Mouse (Mus musculus): ENCODE measurements at regions not wholly inside any gene's neighbourhood (a gene's known extent, or its start where the extent isn't known, plus 50 kb on each side); places are given as distances from the start of the nearest gene placed in this dataset.

DNA sequence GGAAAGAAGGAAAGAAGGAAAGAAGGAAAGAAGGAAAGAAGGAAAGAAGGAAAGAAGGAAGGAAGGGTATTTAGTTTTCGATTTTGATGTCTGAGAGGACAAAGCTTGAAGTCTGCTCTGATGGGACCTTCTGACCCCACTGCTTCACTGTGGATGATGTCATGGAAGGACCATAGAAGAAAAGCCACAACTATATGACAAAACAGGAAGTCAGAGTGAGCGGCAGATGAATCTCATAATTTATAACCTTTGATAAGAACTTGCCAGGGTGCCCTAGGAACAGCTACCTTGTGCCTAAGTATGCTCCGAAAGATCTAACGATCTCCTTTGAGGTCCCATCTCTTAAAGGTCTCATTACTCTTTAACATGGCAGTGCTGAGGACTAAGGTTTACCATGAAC, 253.4 kb downstream of the Kcnrg start:
- Histone ChIP-seq H3K27me3 (ENCODE audit: control insufficient read depth, insufficient read depth, low read length) (no peaks in the 10 kb centered on the region), H3K27ac (replicated peaks; ENCODE audit: low read depth, low read length) (no peak overlapping the region), H3K4me3 (replicated peaks; ENCODE audit: low read length) (no peak overlapping the region), H3K4me1 (ENCODE audit: control insufficient read depth, insufficient read depth, low read length) (peaks cover 16% of the 10 kb centered on the region), H3K9ac (ENCODE audit: low read depth, low read length, severe bottlenecking) (no peak overlapping the region), H3K4me2 (replicated peaks; ENCODE audit: low read depth, low read length, severe bottlenecking) (no peak overlapping the region), H3K36me3 (ENCODE audit: control insufficient read depth, insufficient read depth, low read length) (no peaks in the 10 kb centered on the region), H3K9me3 (ENCODE audit: control insufficient read depth, low read length) (no peaks in the 10 kb centered on the region)
- no peak for DNase-seq (ENCODE audit: low spot score)
- no peak for ATAC-seq (ENCODE audit: low FRiP score, low read depth)
- WGBS: 93% methylated on average over 4 of the region's 4 CpGs
- TF ChIP-seq POLR2A (IDR thresholded peaks at IDR 0.05; ENCODE audit: borderline replicate concordance, extremely low read depth, insufficient read depth, insufficient read length): no peak

DNA sequence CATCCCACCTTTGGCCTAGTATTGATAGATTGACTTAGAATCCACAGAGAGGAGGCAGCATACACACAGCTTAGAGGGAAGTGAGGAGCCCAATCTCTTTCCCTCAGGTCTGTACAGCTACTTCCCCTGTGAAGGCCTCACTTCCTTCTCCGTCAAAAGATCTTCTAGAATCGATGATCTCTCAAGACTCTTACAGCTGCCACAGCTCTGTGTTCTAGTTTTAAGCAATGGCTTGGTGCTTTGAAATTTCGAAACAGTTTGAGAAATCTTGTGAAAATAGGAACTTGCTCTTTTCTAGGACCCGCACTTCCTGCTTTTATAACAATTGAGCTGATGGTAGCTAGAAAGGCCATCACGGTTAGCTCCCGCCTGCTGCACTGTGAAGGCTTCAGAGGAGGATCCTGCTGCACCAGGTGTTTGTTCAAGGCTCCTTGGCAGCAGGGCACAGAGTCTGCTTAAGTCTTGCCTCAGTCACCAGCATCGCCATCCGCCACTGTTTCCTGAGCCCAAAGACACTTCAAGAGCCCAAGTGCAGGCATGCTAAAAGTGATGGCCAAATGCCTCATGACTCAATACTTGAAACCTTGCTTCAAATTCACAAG, 254.2 kb downstream of the Kcnrg start:
- Histone ChIP-seq H3K9me3 (ENCODE audit: control insufficient read depth, low read length) (no peaks in the 10 kb centered on the region), H3K4me1 (ENCODE audit: control insufficient read depth, insufficient read depth, low read length) (peaks cover 19% of the 10 kb centered on the region), H3K27ac (replicated peaks; ENCODE audit: low read depth, low read length) (no peak overlapping the region), H3K9ac (ENCODE audit: low read depth, low read length, severe bottlenecking) (no peak overlapping the region), H3K4me2 (replicated peaks; ENCODE audit: low read depth, low read length, severe bottlenecking) (no peak overlapping the region), H3K36me3 (ENCODE audit: control insufficient read depth, insufficient read depth, low read length) (no peaks in the 10 kb centered on the region), H3K4me3 (replicated peaks; ENCODE audit: low read length) (no peak overlapping the region), H3K27me3 (ENCODE audit: control insufficient read depth, insufficient read depth, low read length) (no peaks in the 10 kb centered on the region)
- TF ChIP-seq POLR2A (IDR thresholded peaks at IDR 0.05; ENCODE audit: borderline replicate concordance, extremely low read depth, insufficient read depth, insufficient read length): no peak
- DNase-seq (ENCODE audit: low spot score) (no peak), ATAC-seq (ENCODE audit: low FRiP score, low read depth) (no peak)
- 92% methylated on average over 8 of the region's 8 CpGs for WGBS

DNA sequence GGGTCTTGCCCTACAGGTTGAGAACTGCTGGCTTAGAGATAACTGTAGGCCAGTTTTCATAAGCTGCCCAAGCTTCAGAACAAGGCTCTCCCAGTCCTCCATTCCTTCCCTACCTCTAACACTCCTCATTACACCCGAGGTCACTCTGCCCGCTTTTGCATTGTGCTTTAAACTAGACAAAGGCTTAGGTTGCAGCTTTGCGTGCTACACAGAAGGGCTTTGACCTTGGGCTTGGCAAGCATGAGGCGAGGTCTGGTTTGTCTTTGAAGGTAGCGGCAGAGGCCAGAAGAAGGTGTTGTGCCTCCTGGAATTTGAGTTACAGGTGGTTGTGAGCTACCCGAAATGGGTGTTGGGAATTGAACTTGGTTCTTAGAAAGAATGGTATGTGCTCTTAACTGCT, 255.7 kb downstream of the Kcnrg start:
- H3K9me3 ChIP-seq (ENCODE audit: control insufficient read depth, low read length): no peaks in the 10 kb centered on the region

DNA sequence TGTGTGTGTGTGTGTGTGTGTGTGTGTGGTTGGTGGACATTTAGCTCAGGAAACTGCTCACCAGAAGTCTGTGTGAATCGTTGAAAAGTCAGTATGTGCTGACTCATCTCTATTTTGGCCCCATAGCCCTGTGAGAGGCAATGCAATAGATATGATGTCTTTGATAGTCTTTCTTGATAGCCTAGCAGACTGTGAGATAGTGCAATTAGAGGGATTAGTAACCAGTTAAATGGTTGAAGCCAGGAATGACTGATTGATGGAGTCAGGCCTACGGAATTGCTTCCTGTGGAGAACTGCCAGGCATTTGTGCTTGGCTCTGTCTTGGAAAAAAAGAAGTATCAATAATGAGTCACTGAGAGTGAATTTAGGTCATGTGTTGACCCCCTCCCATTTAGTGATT, 256.2 kb downstream of the Kcnrg start:
- no peak overlapping the region for H3K4me2 ChIP-seq (replicated peaks; ENCODE audit: low read depth, low read length, severe bottlenecking)
- no peak overlapping the region for H3K27ac ChIP-seq (replicated peaks; ENCODE audit: low read depth, low read length)
- WGBS: 70% methylated on average over 2 of the region's 2 CpGs

More for the DNA sequence above, 255.7 kb downstream of the Kcnrg start:
- H3K9ac ChIP-seq (ENCODE audit: low read depth, low read length, severe bottlenecking): no peak overlapping the region
- H3K27me3 ChIP-seq (ENCODE audit: control insufficient read depth, insufficient read depth, low read length): no peaks in the 10 kb centered on the region
- WGBS: 85% methylated on average over 6 of the region's 6 CpGs
- peaks cover 8% of the 10 kb centered on the region for H3K4me1 ChIP-seq (ENCODE audit: control insufficient read depth, insufficient read depth, low read length)
- ATAC-seq (ENCODE audit: low FRiP score, low read depth) (no peak), DNase-seq (ENCODE audit: low spot score) (no peak)
- H3K36me3 ChIP-seq (ENCODE audit: control insufficient read depth, insufficient read depth, low read length): no peaks in the 10 kb centered on the region
- no peak for TF ChIP-seq POLR2A (IDR thresholded peaks at IDR 0.05; ENCODE audit: borderline replicate concordance, extremely low read depth, insufficient read depth, insufficient read length)
- H3K4me2 ChIP-seq (replicated peaks; ENCODE audit: low read depth, low read length, severe bottlenecking): no peak overlapping the region
- no peak overlapping the region for H3K4me3 ChIP-seq (replicated peaks; ENCODE audit: low read length)
- H3K27ac ChIP-seq (replicated peaks; ENCODE audit: low read depth, low read length): no peak overlapping the region

DNA sequence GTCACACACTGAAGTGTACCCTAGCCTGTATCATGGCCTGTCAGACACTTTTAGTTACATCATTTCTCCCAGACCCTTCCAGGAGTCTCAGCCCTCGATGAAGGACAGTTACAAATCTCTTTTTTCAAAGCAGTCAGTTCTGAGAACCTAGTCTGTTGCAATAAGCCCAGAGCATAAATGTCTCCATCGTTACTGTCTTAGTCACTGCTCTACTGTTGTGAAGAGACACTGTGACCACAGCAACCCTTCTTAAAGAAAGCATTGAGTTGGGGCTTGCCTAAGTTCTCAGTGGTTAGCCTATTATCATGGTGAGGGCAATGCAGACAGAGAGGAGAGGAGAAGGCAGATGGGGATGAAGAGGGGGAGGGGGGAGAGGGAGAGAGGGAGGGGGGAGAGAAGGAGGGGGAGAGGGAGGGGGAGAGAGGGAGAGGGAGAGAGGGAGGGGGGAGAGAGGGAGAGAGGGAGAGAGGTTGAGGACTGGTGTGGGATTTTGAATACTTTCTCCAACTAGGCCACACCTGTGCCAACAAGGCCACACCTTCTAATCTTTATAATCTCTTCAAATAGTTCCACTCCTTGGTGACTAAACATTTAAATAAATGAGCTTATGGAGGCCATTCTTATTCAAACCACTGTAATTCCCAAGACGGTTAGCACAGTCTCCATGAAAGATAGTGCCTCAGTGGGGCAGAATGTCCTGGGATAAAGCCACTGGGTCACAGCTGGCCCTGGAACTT, 259.4 kb downstream of the Kcnrg start:
- Histone ChIP-seq H3K27ac (replicated peaks; ENCODE audit: low read depth, low read length) (no peak overlapping the region), H3K4me2 (replicated peaks; ENCODE audit: low read depth, low read length, severe bottlenecking) (no peak overlapping the region), H3K4me1 (ENCODE audit: control insufficient read depth, insufficient read depth, low read length) (peaks cover 3% of the 10 kb centered on the region), H3K27me3 (ENCODE audit: control insufficient read depth, insufficient read depth, low read length) (no peaks in the 10 kb centered on the region), H3K9me3 (ENCODE audit: control insufficient read depth, low read length) (no peaks in the 10 kb centered on the region), H3K36me3 (ENCODE audit: control insufficient read depth, insufficient read depth, low read length) (no peaks in the 10 kb centered on the region), H3K9ac (ENCODE audit: low read depth, low read length, severe bottlenecking) (no peak overlapping the region), H3K4me3 (replicated peaks; ENCODE audit: low read length) (no peak overlapping the region)
- no peak for TF ChIP-seq POLR2A (IDR thresholded peaks at IDR 0.05; ENCODE audit: borderline replicate concordance, extremely low read depth, insufficient read depth, insufficient read length)
- ATAC-seq (ENCODE audit: low FRiP score, low read depth) (no peak), DNase-seq (ENCODE audit: low spot score) (no peak)
- WGBS: 65% methylated on average over 3 of the region's 3 CpGs

More for the DNA sequence above, 256.2 kb downstream of the Kcnrg start:
- DNase-seq (ENCODE audit: low spot score) (no peak), ATAC-seq (ENCODE audit: low FRiP score, low read depth) (no peak)
- H3K4me1 ChIP-seq (ENCODE audit: control insufficient read depth, insufficient read depth, low read length): peaks cover 5% of the 10 kb centered on the region
- no peak overlapping the region for H3K4me3 ChIP-seq (replicated peaks; ENCODE audit: low read length)
- no peaks in the 10 kb centered on the region for H3K36me3 ChIP-seq (ENCODE audit: control insufficient read depth, insufficient read depth, low read length)
- H3K9ac ChIP-seq (ENCODE audit: low read depth, low read length, severe bottlenecking): no peak overlapping the region
- H3K9me3 ChIP-seq (ENCODE audit: control insufficient read depth, low read length): no peaks in the 10 kb centered on the region
- TF ChIP-seq POLR2A (IDR thresholded peaks at IDR 0.05; ENCODE audit: borderline replicate concordance, extremely low read depth, insufficient read depth, insufficient read length): no peak
- H3K27me3 ChIP-seq (ENCODE audit: control insufficient read depth, insufficient read depth, low read length): no peaks in the 10 kb centered on the region
